Mouse (Mus musculus): ENCODE data around the gene Hoxa6. TPM values are rescaled to one million over a fixed set of nuclear protein-coding genes. Genes with fewer than 3 reads are reported as not detected.

Hoxa6 gene
- total RNA-seq, 2 experiments from 2014 or later = not detected

- intact Hi-C loops (cut with DNase I) = no loop called here
- DNase-seq (ENCODE audit: extremely low spot score in 1 of 2, low spot score in 2 of 2) = no peak
These were observed 35.2 kb upstream of the Hoxa6 start for GRCm38 (mm10) chr6:52243681-52244121.

GRCm38 (mm10) chr6:52242801-52243332, 34.3 kb upstream of the Hoxa6 start:
- no peak for DNase-seq (ENCODE audit: extremely low spot score in 1 of 2, low spot score in 2 of 2)
- intact Hi-C loops (cut with DNase I) = no loop called here

- intact Hi-C loops (cut with DNase I) = no loop called here
- DNase-seq (ENCODE audit: extremely low spot score in 1 of 2, low spot score in 2 of 2) = no peak
These were observed 32.6 kb upstream of the Hoxa6 start for GRCm38 (mm10) chr6:52241001-52241621.

GRCm38 (mm10) chr6:52240389-52241000, 32.0 kb upstream of the Hoxa6 start, which contains the start of gene Hoxa10:
Gene Hoxa10 (minus strand): TSS chr6:52240854.
- DNase-seq (ENCODE audit: extremely low spot score in 1 of 2, low spot score in 2 of 2) = peak in 1 of 2 experiments; percentile 70
- intact Hi-C loops (cut with DNase I) = no loop called here

GRCm38 (mm10) chr6:52239625-52240388, 31.3 kb upstream of the Hoxa6 start:
- intact Hi-C loops (cut with DNase I) = loop anchor here (5.0 kb wide), 1 partner anchor 1063 kb away; no protein-coding TSS in a partner anchor
- no peak for DNase-seq (ENCODE audit: extremely low spot score in 1 of 2, low spot score in 2 of 2)

- intact Hi-C loops (cut with DNase I) = loop anchor here (5.0 kb wide), 1 partner anchor 1062 kb away; no protein-coding TSS in a partner anchor
- DNase-seq (ENCODE audit: extremely low spot score in 1 of 2, low spot score in 2 of 2) = no peak
These were observed 30.5 kb upstream of the Hoxa6 start for GRCm38 (mm10) chr6:52238976-52239375.

GRCm38 (mm10) chr6:52238155-52238545, 29.6 kb upstream of the Hoxa6 start:
- intact Hi-C loops (cut with DNase I) = loop anchor here (5.0 kb wide), 1 partner anchor 1061 kb away; no protein-coding TSS in a partner anchor
- DNase-seq (ENCODE audit: extremely low spot score in 1 of 2, low spot score in 2 of 2) = no peak

GRCm38 (mm10) chr6:52237346-52238154, 29.0 kb upstream of the Hoxa6 start:
- intact Hi-C loops (cut with DNase I) = loop anchor here (5.0 kb wide), 1 partner anchor 1060 kb away; no protein-coding TSS in a partner anchor
- peak in 1 of 2 experiments; percentile 4 for DNase-seq (ENCODE audit: extremely low spot score in 1 of 2, low spot score in 2 of 2)

- intact Hi-C loops (cut with DNase I) = loop anchor here (5.0 kb wide), 1 partner anchor 1060 kb away; no protein-coding TSS in a partner anchor
These were observed 28.3 kb upstream of the Hoxa6 start for GRCm38 (mm10) chr6:52236806-52237205.

GRCm38 (mm10) chr6:52235866-52236265, 27.3 kb upstream of the Hoxa6 start:
- DNase-seq (ENCODE audit: extremely low spot score in 1 of 2, low spot score in 2 of 2) = no peak

More at GRCm38 (mm10) chr6:52236806-52237205, 28.3 kb upstream of the Hoxa6 start:
- no peak for DNase-seq (ENCODE audit: extremely low spot score in 1 of 2, low spot score in 2 of 2)

GRCm38 (mm10) chr6:52235267-52235666, 26.7 kb upstream of the Hoxa6 start:
- DNase-seq (ENCODE audit: extremely low spot score in 1 of 2, low spot score in 2 of 2) = no peak
- intact Hi-C loops (cut with DNase I) = loop anchor here (5.0 kb wide), 1 partner anchor 1058 kb away; no protein-coding TSS in a partner anchor

More at GRCm38 (mm10) chr6:52235866-52236265, 27.3 kb upstream of the Hoxa6 start:
- intact Hi-C loops (cut with DNase I) = loop anchor here (5.0 kb wide), 1 partner anchor 1059 kb away; no protein-coding TSS in a partner anchor

- intact Hi-C loops (cut with DNase I) = loop anchor here (5.0 kb wide), 1 partner anchor 1057 kb away; no protein-coding TSS in a partner anchor
- no peak for DNase-seq (ENCODE audit: extremely low spot score in 1 of 2, low spot score in 2 of 2)
These were observed 26.1 kb upstream of the Hoxa6 start for GRCm38 (mm10) chr6:52234428-52235140.

- peak in 1 of 2 experiments; percentile 16 for DNase-seq (ENCODE audit: extremely low spot score in 1 of 2, low spot score in 2 of 2)
- intact Hi-C loops (cut with DNase I) = no loop called here
These were observed 25.3 kb upstream of the Hoxa6 start for GRCm38 (mm10) chr6:52233546-52234427.

- DNase-seq (ENCODE audit: extremely low spot score in 1 of 2, low spot score in 2 of 2) = peak in 1 of 2 experiments; percentile 12
- intact Hi-C loops (cut with DNase I) = no loop called here
These were observed 24.5 kb upstream of the Hoxa6 start for GRCm38 (mm10) chr6:52232984-52233545.

- intact Hi-C loops (cut with DNase I) = no loop called here
These were observed 24.0 kb upstream of the Hoxa6 start for GRCm38 (mm10) chr6:52232568-52232965.

GRCm38 (mm10) chr6:52231885-52232567, 23.5 kb upstream of the Hoxa6 start:
- intact Hi-C loops (cut with DNase I) = no loop called here
- DNase-seq (ENCODE audit: extremely low spot score in 1 of 2, low spot score in 2 of 2) = no peak

More at GRCm38 (mm10) chr6:52232568-52232965, 24.0 kb upstream of the Hoxa6 start:
- no peak for DNase-seq (ENCODE audit: extremely low spot score in 1 of 2, low spot score in 2 of 2)
